Mouse (Mus musculus) limb, embryonic 13.5 days (tissue): Measurements from ENCODE around the gene Nrros. TPM values are rescaled to one million over a fixed set of nuclear protein-coding genes. Genes with fewer than 3 reads are reported as not detected.

Source experiments
- ATAC-seq: fragments of 200-750 bp; cut with Nextera tagmentation; 2 replicates; pipeline ENCODE4 v1.8.0; 2017; ENCODE audit warnings: low read depth, moderate number of reproducible peaks, moderate TSS enrichment; ENCODE audit not compliant: low FRiP score
- H3K27ac ChIP-seq: fragments of 300-500 bp; sonication (generic); 2 replicates; pipeline ENCODE4 v1.5.1; 2015; ENCODE audit warnings: inconsistent platforms, mild to moderate bottlenecking, moderate library complexity
- H3K27me3 ChIP-seq: fragments of 300-500 bp; sonication (generic); 2 replicates; pipeline ENCODE4 v1.6.1; 2015; ENCODE audit warnings: mild to moderate bottlenecking, inconsistent platforms
- H3K36me3 ChIP-seq: fragments of 300-500 bp; sonication (generic); 2 replicates; pipeline ENCODE4 v1.6.1; 2015; ENCODE audit warnings: inconsistent platforms, mild to moderate bottlenecking, moderate library complexity
- H3K4me1 ChIP-seq: fragments of 300-500 bp; sonication (generic); 2 replicates; pipeline ENCODE4 v1.6.1; 2015; ENCODE audit warnings: inconsistent platforms
- H3K4me2 ChIP-seq: fragments of 300-500 bp; sonication (generic); replicated peaks from 2 replicates; pipeline ENCODE4 v1.6.1; 2015; ENCODE audit warnings: inconsistent platforms, mild to moderate bottlenecking, moderate library complexity
- H3K4me3 ChIP-seq: fragments of 300-500 bp; sonication (generic); 2 replicates; pipeline ENCODE4 v1.5.1; 2015; ENCODE audit warnings: moderate library complexity, mild to moderate bottlenecking, inconsistent platforms
- H3K9ac ChIP-seq: fragments of 300-500 bp; sonication (generic); 2 replicates; pipeline ENCODE4 v1.6.1; 2015; ENCODE audit warnings: mild to moderate bottlenecking, inconsistent platforms
- H3K9me3 ChIP-seq: fragments of 300-500 bp; sonication (generic); 2 replicates; pipeline ENCODE4 v1.6.1; 2016; ENCODE audit warnings: inconsistent platforms
- WGBS: fragments of 180-500 bp; shearing (Covaris S2); methylation state at CpG from one replicate; pipeline ENCODE4 v1.1.7; 2015; 5-methylcytosine and 5-hydroxymethylcytosine counted together
- polyA plus RNA-seq: library from polyadenylated mRNA; unstranded; fragments of >200 nt; fragmentation: Nextera tagmentation; extraction: Ambion mirVana; gene quantifications from 2 replicates; pipeline ENCODE4 v1.2.1, GENCODE M21; 2015

Nrros gene
- polyA plus RNA-seq, 1 experiment from 2014 or later = 12.3 TPM

DNA sequence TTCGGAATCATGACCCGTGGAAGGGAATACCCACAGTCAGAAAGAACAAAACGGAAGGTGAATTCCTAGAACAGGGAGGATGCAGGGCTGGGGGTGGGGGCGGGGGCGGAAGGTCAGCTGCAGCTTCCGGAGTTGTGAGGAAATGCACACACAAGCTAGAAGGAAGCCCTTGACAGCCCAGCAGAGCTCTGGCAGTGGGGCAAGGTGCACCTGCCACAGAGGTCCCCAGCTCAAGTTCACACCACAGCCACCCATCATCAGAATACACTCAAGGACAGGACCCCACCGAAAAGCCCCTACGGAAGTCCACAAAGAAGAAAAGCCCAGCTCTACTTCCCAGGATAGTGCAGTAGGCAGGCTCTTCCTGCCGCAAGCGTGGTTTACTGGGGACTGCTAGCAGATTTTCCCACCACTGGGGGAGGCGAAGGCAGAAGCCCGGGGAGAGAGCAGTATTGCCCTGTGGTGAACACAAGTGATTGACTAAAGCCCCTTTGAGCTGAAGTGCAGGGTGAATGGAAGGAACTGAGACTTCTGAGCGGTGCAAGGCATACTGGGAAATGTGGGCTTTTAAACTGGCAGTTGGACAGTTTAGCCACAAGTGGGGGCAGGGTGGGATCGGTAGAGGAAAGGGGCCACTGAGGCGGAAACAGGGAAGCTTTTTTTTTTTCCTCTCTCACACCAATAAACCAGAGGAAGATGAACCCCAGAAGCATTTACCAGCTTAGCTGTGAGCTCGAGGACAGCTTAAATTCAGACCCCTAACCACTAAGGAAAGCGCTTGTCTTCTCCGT lies 11.7 kb upstream of the Nrros start:
- 62% methylated on average over 18 of the region's 18 CpGs for WGBS
- H3K36me3 ChIP-seq = no peaks in the 10 kb centered on the region
- no peak overlapping the region for H3K27ac ChIP-seq
- H3K27me3 ChIP-seq = no peaks in the 10 kb centered on the region
- no peak overlapping the region for H3K9ac ChIP-seq
- 0 out of 2 replicates have a peak overlapping the region, but pooled peaks have one; percentile 1 for H3K4me2 ChIP-seq
- H3K4me1 ChIP-seq = no peaks in the 10 kb centered on the region
- no peaks in the 10 kb centered on the region for H3K9me3 ChIP-seq
- no peak for ATAC-seq
- no peak overlapping the region for H3K4me3 ChIP-seq

DNA sequence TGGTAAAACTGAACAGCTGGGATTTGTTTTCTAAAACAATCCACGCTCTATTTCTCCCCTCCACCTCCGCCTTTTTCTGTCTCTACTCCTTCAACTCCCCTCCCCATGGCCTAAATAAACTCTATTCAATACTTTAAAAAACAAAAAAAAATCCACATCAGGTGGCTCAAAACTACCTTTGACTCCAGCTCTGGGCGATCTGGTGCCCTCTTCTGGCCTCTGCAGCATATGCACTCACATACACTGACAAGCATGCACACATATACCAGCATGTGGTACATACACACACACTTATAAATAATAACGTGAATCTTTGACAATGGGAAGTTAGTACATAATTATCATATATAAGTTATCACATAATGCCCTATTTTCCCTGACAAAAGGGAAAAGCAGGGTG lies 9.6 kb upstream of the Nrros start:
- H3K9me3 ChIP-seq = no peaks in the 10 kb centered on the region
- H3K36me3 ChIP-seq = no peaks in the 10 kb centered on the region
- ATAC-seq = no peak
- H3K4me1 ChIP-seq = no peaks in the 10 kb centered on the region
- no peak overlapping the region for H3K27ac ChIP-seq
- no peak overlapping the region for H3K4me3 ChIP-seq
- WGBS = 89% methylated on average over 4 of the region's 4 CpGs
- no peaks in the 10 kb centered on the region for H3K27me3 ChIP-seq
- no peak overlapping the region for H3K4me2 ChIP-seq
- H3K9ac ChIP-seq = no peak overlapping the region

DNA sequence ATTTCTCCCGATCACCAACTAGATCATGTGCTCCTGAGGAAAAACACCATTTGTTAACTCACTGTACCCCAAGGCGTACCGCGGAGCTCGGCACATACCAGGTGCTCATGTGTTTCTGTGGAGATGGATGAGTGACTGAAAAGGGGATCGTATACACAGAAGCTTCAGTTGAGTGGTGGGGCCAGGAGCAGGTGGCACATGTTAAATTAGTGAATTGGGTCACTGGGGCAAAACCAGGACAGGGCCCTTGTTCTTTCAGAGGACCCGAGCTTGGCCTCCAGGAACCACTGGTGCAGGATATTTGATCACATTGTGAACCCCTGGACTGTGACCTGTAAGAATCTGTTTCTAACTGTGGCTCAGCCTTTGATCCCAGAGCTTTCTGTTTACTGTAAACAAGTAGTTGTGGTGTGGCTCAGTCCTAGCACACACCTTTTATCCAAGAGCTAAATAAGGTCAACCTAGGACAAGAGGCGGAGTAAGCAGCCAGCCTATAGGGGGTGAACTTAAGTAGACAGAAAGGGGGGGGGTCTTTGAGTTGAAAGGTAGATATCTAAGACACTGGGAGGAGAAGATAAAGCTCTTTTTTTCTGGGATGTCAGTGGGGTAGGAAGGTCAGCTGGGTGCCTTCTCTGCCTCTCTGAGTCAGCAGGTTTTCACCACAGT lies 9.1 kb upstream of the Nrros start:
- 83% methylated on average over 8 of the region's 8 CpGs for WGBS
- no peak overlapping the region for H3K27ac ChIP-seq

DNA sequence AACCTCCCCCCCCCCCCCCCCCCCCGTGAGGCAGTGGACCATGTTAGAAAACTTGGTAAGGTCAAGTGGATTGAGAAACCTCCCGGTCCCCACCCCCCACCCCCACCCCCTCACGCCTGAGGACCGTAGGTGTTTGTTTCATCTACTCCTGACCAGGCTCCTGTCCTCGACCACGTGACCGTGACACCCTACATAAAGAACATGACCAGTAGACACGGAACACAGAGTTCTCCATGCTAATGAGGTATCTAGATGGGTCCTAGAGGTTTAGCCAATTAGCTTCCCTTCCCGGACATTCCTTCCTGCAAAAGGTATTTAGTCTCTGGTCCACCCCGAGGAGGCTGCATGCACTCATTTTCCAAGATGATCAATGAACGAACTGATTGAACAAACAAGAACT lies 8.0 kb upstream of the Nrros start:
- Histone ChIP-seq H3K4me1 (no peaks in the 10 kb centered on the region), H3K4me3 (no peak overlapping the region), H3K36me3 (no peaks in the 10 kb centered on the region), H3K4me2 (no peak overlapping the region), H3K9me3 (no peaks in the 10 kb centered on the region), H3K9ac (no peak overlapping the region), H3K27me3 (no peaks in the 10 kb centered on the region), H3K27ac (no peak overlapping the region)
- ATAC-seq = no peak
- 73% methylated on average over 11 of the region's 11 CpGs for WGBS

More for the DNA sequence above, 9.1 kb upstream of the Nrros start:
- Histone ChIP-seq H3K36me3 (no peaks in the 10 kb centered on the region), H3K4me2 (no peak overlapping the region), H3K4me3 (no peak overlapping the region), H3K4me1 (no peaks in the 10 kb centered on the region), H3K9me3 (no peaks in the 10 kb centered on the region), H3K9ac (no peak overlapping the region), H3K27me3 (no peaks in the 10 kb centered on the region)
- no peak for ATAC-seq

DNA sequence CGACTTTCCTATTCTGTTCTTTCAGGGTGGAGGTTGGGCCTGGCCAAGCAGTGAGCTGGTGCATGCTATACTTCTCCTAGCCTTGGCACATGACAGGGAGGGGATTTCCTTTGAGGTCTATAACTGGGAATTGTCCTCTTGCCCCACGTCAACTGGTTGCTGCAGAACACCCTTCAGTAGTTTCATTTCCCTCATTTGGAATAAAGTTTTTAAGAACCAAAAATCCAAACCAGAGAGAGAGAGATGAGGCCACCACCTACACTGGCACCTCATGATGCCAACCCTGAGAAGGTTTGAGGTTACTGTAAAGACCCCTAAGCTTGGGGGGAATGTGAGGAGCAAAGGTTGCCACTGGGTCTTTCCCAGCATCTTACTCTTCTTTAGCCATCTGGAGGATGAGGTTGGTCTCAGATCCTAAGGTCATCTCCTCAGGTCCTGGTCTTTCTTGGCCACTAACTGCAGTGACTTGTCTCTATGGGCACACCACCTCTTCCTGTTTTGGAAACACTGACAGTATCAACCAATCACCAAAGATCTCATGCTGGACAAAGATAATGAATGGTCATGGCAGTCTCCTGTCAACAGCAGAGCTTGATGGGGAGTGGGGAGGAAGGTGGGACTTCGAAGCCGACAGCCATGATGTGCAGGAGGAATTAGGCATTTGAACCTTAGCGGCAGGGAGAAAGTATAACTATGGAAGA lies 5.8 kb upstream of the Nrros start:
- no peak for ATAC-seq
- no peaks in the 10 kb centered on the region for H3K9me3 ChIP-seq
- WGBS = 84% methylated on average over 5 of the region's 5 CpGs
- no peaks in the 10 kb centered on the region for H3K4me1 ChIP-seq
- no peaks in the 10 kb centered on the region for H3K36me3 ChIP-seq
- H3K27ac ChIP-seq = no peak overlapping the region
- no peaks in the 10 kb centered on the region for H3K27me3 ChIP-seq
- no peak overlapping the region for H3K4me2 ChIP-seq
- no peak overlapping the region for H3K4me3 ChIP-seq
- H3K9ac ChIP-seq = no peak overlapping the region

DNA sequence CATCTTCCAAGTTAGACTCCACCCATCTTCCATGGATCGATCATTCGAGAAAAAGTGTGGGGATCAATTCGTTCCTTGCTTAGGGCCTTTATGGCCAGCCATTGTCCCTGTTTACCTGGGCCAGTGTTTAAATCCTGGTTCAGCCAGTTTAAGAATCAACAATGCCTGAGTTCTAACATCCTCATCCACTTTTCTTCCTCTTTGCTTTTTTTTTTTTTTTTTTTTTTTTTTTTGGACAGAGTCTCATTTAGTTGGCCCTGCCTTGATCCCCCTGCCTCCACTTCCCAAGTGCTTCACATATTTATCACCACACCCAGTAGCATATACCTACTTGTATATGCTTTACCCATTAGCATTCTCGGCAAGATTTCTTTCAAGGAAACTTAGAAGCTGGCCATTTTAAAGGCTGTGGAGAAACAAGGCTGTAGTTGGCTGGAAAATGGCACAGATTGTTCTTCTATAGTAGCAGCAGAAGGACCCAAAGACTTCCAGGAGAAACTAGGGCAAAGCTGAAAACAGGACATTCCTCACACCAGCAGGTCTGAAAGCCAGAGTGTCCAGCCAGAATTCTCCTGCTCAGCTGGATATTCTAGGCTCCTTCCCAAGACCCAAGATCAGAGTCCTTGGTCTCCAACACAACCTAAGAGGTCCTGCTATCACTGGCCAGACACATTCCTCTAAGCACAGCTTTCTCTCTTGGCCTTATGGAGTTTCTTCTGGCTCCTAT lies 2.6 kb upstream of the Nrros start:
- H3K9me3 ChIP-seq = no peaks in the 10 kb centered on the region
- ATAC-seq = no peak
- no peaks in the 10 kb centered on the region for H3K36me3 ChIP-seq
- no peak overlapping the region for H3K4me2 ChIP-seq
- H3K27ac ChIP-seq = no peak overlapping the region
- peaks cover 8% of the 10 kb centered on the region for H3K4me1 ChIP-seq
- H3K4me3 ChIP-seq = no peak overlapping the region
- 91% methylated on average over 4 of the region's 4 CpGs for WGBS
- H3K9ac ChIP-seq = no peak overlapping the region
- peaks cover 13% of the 10 kb centered on the region for H3K27me3 ChIP-seq

DNA sequence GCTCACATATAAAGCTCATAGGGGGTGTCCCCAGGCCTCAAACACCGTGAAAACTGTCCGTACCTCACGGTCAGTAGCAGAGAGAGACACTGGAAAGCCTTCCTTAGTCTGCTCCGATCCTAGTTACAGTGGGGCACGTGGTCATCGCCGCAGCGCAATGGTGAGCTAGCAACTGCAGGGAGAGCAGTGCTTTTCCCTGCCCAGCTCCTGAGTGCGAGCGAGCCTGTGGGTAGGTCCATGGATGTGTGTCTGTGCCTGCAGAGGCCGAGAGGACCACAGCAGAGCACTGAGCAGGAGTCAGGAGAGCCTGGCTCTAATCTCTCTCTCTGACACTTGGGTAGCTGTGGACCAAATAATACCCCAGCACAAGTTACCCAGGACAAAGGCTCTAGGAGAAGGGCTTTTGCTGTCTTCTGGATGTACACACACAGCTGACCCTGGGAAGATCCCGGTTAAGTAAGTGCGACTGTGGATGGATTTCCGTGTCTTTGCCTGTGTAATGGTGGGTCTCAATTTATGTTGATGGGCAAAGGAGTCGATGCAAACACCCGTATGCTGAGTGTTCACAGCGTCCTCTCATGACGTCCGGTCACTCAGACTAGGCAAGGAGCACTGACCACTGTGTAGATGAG lies 882 bp downstream of the Nrros start:
- H3K4me1 ChIP-seq = peaks cover 8% of the 10 kb centered on the region
- H3K9me3 ChIP-seq = no peaks in the 10 kb centered on the region
- peak overlapping the region; percentile 70 for H3K9ac ChIP-seq
- H3K27me3 ChIP-seq = peaks cover 13% of the 10 kb centered on the region
- ATAC-seq = no peak
- WGBS = 70% methylated on average over 19 of the region's 19 CpGs
- H3K4me3 ChIP-seq = peak overlapping the region; percentile 49
- H3K27ac ChIP-seq = no peak overlapping the region
- no peaks in the 10 kb centered on the region for H3K36me3 ChIP-seq
- H3K4me2 ChIP-seq = peak overlapping the region; percentile 88

DNA sequence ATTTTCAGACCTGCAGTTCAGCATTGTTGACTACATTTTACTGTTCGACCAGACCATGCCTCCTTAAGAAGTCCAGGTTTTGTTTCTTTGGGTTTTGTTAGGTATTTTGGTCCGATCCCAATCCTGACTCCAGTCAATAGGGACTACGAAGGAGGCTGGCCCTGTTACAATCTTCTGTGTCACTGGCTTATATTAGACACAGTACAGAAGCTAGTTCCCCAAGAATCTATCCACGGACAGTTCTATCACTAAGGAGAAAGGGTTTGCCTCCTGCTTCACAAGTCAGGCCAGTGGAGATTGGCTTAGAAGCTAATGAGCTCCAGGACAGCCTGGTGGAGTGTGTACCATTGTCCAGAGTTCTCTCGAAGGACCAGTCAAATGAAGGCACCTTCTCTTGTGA lies 1.5 kb downstream of the Nrros start:
- H3K27me3 ChIP-seq = peaks cover 13% of the 10 kb centered on the region
- H3K36me3 ChIP-seq = no peaks in the 10 kb centered on the region
- peak overlapping the region; percentile 88; the same call in 1 of the 2 replicates for H3K4me2 ChIP-seq
- H3K9ac ChIP-seq = no peak overlapping the region
- H3K27ac ChIP-seq = no peak overlapping the region
- peaks cover 8% of the 10 kb centered on the region for H3K4me1 ChIP-seq
- no peak for ATAC-seq
- peak overlapping the region; percentile 49; the same call in 1 of the 2 replicates for H3K4me3 ChIP-seq
- no peaks in the 10 kb centered on the region for H3K9me3 ChIP-seq
- WGBS = 80% methylated on average over 5 of the region's 5 CpGs

DNA sequence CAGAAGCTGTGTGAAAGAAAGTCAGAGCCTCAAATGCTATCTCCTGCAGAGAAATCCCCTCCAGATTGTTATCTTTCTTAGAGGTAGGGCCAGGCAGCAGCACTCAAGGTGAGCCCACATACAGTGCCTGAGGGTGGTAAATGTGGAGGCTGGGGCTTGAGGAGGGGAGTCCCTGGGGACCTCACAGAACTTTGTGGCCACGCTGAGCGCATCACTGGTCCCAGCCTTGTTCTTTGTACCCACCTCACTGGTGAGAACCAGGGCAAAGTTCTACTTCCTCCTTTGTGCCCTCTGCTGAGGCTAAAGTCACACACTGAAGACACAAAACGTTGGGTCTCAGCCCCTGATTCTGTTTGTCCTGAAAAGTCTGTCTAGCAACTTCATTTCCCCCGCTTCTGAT lies 2.0 kb downstream of the Nrros start:
- Histone ChIP-seq H3K4me2 (0 out of 2 replicates have a peak overlapping the region, but pooled peaks have one; percentile 0), H3K4me3 (no peak overlapping the region), H3K4me1 (peaks cover 8% of the 10 kb centered on the region), H3K36me3 (no peaks in the 10 kb centered on the region), H3K27me3 (peaks cover 13% of the 10 kb centered on the region), H3K27ac (no peak overlapping the region), H3K9me3 (no peaks in the 10 kb centered on the region), H3K9ac (no peak overlapping the region)
- 67% methylated on average over 4 of the region's 4 CpGs for WGBS
- ATAC-seq = no peak

DNA sequence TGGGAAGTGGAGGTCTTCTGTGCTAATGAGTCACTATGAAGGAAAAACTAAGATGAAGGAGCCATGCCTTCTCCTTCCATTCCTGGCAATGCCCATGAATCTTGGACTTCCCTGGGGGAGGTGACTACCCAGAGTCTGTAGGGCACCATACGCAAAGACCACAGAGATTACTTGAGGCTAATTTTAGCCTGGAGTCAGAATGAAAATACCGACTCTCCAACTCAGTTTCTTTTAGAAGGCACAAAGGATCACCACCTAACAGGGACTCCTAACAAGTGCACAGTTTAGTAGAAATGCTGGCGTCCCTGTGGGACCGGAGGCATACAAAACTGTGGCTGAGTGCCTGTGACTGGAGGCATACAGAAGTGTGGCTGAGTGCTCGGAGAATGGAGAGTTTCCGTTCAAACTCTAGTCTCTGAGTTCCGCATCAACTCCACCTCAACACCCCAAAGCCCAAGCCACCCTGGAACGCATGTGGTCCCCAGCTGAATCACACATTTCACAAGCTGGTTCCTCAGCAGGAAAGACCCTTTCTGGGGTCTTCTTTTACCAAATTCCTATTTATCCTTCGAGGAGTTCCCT lies 4.6 kb downstream of the Nrros start:
- Histone ChIP-seq H3K4me3 (no peak overlapping the region), H3K27ac (no peak overlapping the region), H3K4me1 (peaks cover 8% of the 10 kb centered on the region), H3K9me3 (no peaks in the 10 kb centered on the region), H3K4me2 (no peak overlapping the region), H3K9ac (no peak overlapping the region), H3K27me3 (peaks cover 10% of the 10 kb centered on the region), H3K36me3 (no peaks in the 10 kb centered on the region)
- ATAC-seq = no peak
- 87% methylated on average over 9 of the region's 9 CpGs for WGBS

DNA sequence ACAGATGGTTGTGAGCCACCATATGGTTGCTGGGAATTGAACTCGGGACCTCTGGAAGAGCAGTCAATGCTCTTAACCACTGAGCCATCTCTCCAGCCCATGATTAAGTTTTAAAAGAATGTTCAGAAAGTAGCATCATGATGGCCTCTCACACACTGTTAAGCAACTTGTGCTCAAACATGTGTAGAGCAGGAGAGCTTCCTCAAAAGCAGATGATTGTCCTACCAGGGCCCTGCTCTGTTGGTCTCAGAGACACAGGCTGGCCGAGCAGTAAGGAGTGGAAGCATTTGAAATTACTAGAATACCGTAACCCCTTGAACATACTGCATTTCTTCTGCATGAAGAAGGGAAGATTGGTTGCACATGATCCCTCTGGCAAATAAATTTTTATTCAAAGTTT lies 6.4 kb downstream of the Nrros start:
- Histone ChIP-seq H3K9me3 (no peaks in the 10 kb centered on the region), H3K4me1 (no peaks in the 10 kb centered on the region), H3K36me3 (no peaks in the 10 kb centered on the region), H3K4me2 (no peak overlapping the region), H3K4me3 (no peak overlapping the region), H3K27me3 (no peaks in the 10 kb centered on the region), H3K27ac (no peak overlapping the region), H3K9ac (no peak overlapping the region)
- no peak for ATAC-seq
- WGBS = 91% methylated on average over 3 of the region's 3 CpGs
